Mouse (Mus musculus) hindbrain, embryonic 15.5 days (tissue): ENCODE results near the gene Arid3b. TPM values are rescaled to one million over a fixed set of nuclear protein-coding genes. Genes with fewer than 3 reads are reported as not detected.
A peak's percentile ranks its signal among the peaks of the same experiment; 100 is the strongest.
"Not testable (repeated sequence)": the region's sequence is repeated elsewhere in the genome, so short reads cannot be mapped to it uniquely, and the experiment has no call there.

Experiments used
- ATAC-seq: fragments of 200-750 bp; cut with Nextera tagmentation; 2 replicates; pipeline ENCODE4 v1.8.0; 2017; ENCODE audit warnings: low read depth, moderate number of reproducible peaks, moderate TSS enrichment; ENCODE audit not compliant: low FRiP score
- H3K27ac ChIP-seq: fragments of 300-500 bp; sonication (generic); replicated peaks from 2 replicates; pipeline ENCODE4 v1.5.1; 2015; ENCODE audit warnings: mild to moderate bottlenecking, inconsistent platforms
- H3K27me3 ChIP-seq: fragments of 300-500 bp; sonication (generic); 2 replicates; pipeline ENCODE4 v1.6.1; 2015; ENCODE audit warnings: control low read depth, inconsistent platforms
- H3K36me3 ChIP-seq: fragments of 300-500 bp; sonication (generic); 2 replicates; pipeline ENCODE4 v1.6.1; 2015; ENCODE audit warnings: control low read depth, inconsistent platforms
- H3K4me1 ChIP-seq: fragments of 300-500 bp; sonication (generic); replicated peaks from 2 replicates; pipeline ENCODE4 v1.6.1; 2015; ENCODE audit warnings: control low read depth, inconsistent platforms
- H3K4me2 ChIP-seq: fragments of 300-500 bp; sonication (generic); 2 replicates; pipeline ENCODE4 v1.6.1; 2015; ENCODE audit warnings: moderate library complexity, mild to moderate bottlenecking, inconsistent platforms
- H3K4me3 ChIP-seq: fragments of 300-500 bp; sonication (generic); 2 replicates; pipeline ENCODE4 v1.5.1; 2015; ENCODE audit warnings: mild to moderate bottlenecking, inconsistent platforms
- H3K9ac ChIP-seq: fragments of 300-500 bp; sonication (generic); 2 replicates; pipeline ENCODE4 v1.6.1; 2015; ENCODE audit warnings: inconsistent platforms
- H3K9me3 ChIP-seq: fragments of 300-500 bp; sonication (generic); 2 replicates; pipeline ENCODE4 v1.6.1; 2016; ENCODE audit warnings: control low read depth, inconsistent platforms
- WGBS: fragments of 180-500 bp; shearing (Covaris S2); methylation state at CpG from one replicate; pipeline ENCODE4 v1.1.7; 2015; 5-methylcytosine and 5-hydroxymethylcytosine counted together
- polyA plus RNA-seq: library from polyadenylated mRNA; unstranded; fragments of >200 nt; fragmentation: Nextera tagmentation; extraction: Ambion mirVana; gene quantifications from 2 replicates; pipeline ENCODE4 v1.2.1, GENCODE M21; 2015

Arid3b gene
- polyA plus RNA-seq = 7.7 and 8.5 TPM in 2 replicates

DNA sequence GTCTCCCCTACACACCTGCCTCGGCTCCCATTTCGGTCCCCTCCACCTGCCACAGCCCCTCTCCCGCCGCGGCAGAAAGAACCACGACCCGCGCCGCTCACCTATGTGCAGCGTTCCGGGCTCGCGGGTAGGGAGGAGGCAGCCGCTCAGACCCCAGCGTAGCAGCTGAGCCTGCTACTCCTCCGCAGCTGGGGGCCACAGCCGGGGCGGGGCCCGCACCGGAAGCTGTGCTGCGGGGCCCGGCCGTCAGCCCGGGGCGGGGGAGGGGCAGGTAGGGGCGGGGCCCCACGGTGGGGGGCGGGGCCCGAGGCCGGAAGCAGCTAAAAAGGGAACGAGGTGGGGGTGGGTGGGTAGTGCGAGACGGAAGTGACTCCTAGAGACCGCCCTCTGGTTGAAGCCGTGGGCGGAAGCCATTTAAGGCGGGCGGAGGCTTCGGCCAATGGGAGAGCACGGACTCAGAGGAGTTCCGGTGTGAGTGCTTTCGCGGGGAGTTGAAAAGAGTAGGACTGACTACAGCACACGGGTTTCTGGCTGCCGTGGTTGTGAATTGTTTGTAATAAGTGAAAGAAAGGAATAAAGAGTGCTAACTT lies at the start of gene Arid3b:
Gene Arid3b, minus strand, starts transcription at position 213 of the 590 bp plus-strand sequence.
- WGBS = under 1% methylated on average over 38 of the region's 45 CpGs
- H3K4me1 ChIP-seq = peaks cover 37% of the 10 kb centered on the region
- ATAC-seq = peak; percentile 99

DNA sequence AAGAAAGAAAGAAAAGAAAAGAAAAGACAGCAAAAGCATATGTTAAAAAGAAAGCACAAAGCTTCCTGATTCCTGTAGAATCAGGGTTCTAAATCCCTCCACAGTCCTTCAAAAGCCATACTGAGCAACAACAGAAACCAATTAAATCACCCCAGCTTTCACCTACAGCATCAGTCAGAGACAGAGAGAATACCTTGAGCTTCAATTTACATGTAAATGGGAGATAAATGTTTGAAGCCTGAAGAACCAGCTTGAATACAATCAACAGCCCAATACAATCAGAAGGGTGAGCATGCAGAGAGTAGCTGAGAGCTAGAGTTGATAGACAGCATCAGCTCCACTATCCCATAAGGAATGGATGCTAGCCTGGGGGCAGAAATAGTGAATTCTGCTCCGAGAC lies 46.8 kb upstream of the Arid3b start:
- no peak for ATAC-seq
- Histone ChIP-seq H3K9me3 (no peaks in the 10 kb centered on the region), H3K4me2 (no peak overlapping the region), H3K27ac (no peak overlapping the region), H3K4me3 (no peak overlapping the region), H3K27me3 (no peaks in the 10 kb centered on the region), H3K9ac (no peak overlapping the region), H3K36me3 (no peaks in the 10 kb centered on the region), H3K4me1 (no peaks in the 10 kb centered on the region)
- 63% methylated on average over 1 of the region's 1 CpGs for WGBS

More for the DNA sequence above, at the start of gene Arid3b:
- Histone ChIP-seq H3K4me2 (peak within 1 kb of the TSS; percentile 80), H3K36me3 (no peaks in the 10 kb centered on the region), H3K4me3 (peak within 1 kb of the TSS; percentile 98), H3K27me3 (no peaks in the 10 kb centered on the region), H3K9me3 (no peaks in the 10 kb centered on the region), H3K27ac (peak within 1 kb of the TSS; percentile 86), H3K9ac (peak within 1 kb of the TSS; percentile 89)

DNA sequence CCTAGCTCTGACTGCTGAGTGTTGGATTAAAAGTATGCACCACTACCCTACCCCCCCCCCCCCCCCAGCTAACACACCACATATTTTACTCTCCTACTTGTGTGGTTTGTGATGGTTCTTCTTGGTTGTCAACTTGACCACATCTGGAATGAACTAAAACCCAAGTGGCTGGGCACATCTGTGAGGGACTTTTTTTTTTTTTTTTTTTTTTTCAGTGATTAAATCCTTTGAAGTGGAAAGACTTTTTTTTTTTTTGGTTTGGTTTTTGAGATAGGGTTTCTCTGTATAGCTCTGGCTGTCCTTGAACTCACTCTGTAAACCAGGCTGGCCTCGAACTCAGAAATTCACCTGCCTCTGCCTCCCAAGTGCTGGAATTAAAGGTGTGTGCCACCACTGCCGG lies 45.2 kb upstream of the Arid3b start:
- WGBS = 96% methylated on average over 2 of the region's 2 CpGs
- not testable (repeated sequence) for H3K9ac ChIP-seq

DNA sequence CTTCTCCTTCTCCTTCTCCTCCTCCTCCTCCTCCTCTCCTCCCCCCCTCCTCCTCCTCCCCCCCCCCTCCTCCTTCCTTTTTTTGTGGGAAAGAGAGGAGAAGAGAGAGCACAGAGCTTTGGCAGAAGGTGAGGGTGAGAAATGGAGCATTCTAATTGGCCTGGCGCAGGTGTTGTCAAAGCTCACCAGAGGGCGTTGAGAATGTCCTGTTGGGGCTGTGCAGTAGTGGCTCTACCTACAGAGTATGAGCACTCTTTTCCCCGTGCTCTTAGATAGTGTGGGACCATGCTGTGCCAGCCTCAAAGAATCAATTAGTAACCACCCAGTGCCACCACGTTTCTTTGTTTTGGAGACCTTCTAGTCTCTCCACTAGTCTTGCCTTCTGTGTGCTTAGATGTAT lies 43.7 kb upstream of the Arid3b start:
- 25% methylated on average over 4 of the region's 4 CpGs for WGBS
- H3K4me3 ChIP-seq = no peak overlapping the region
- no peak overlapping the region for H3K27ac ChIP-seq
- no peaks in the 10 kb centered on the region for H3K36me3 ChIP-seq
- H3K27me3 ChIP-seq = no peaks in the 10 kb centered on the region
- ATAC-seq = no peak
- no peaks in the 10 kb centered on the region for H3K4me1 ChIP-seq
- H3K9ac ChIP-seq = no peak overlapping the region
- H3K9me3 ChIP-seq = no peaks in the 10 kb centered on the region
- H3K4me2 ChIP-seq = no peak overlapping the region

More for the DNA sequence above, 45.2 kb upstream of the Arid3b start:
- H3K4me3 ChIP-seq, H3K9me3 ChIP-seq, H3K36me3 ChIP-seq, H3K4me1 ChIP-seq, ATAC-seq, H3K4me2 ChIP-seq, H3K27me3 ChIP-seq, H3K27ac ChIP-seq: not testable (repeated sequence)

DNA sequence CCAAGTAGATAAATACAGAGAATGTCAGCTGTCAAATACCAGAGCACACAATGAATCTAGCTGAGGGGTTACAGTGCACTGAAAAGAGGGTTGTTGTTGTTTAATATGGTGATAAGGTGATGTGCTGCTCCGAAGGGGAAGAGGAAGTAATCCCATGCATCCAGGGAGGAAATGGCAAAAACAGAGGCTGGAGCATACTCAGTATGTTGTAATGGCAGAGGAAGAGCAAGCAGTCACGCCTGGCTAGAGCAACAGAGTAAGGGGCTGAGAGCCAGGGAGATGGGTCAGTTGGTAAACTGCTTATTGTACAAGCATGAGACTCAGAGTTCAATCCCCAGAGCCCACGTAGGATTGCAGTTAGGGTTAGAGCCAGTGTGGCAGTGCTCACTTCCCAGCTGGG lies 42.6 kb upstream of the Arid3b start:
- 63% methylated on average over 3 of the region's 3 CpGs for WGBS
- Histone ChIP-seq H3K4me2 (no peak overlapping the region), H3K27ac (no peak overlapping the region), H3K4me3 (no peak overlapping the region), H3K9ac (no peak overlapping the region), H3K36me3 (no peaks in the 10 kb centered on the region), H3K4me1 (no peaks in the 10 kb centered on the region), H3K9me3 (no peaks in the 10 kb centered on the region), H3K27me3 (no peaks in the 10 kb centered on the region)
- no peak for ATAC-seq

DNA sequence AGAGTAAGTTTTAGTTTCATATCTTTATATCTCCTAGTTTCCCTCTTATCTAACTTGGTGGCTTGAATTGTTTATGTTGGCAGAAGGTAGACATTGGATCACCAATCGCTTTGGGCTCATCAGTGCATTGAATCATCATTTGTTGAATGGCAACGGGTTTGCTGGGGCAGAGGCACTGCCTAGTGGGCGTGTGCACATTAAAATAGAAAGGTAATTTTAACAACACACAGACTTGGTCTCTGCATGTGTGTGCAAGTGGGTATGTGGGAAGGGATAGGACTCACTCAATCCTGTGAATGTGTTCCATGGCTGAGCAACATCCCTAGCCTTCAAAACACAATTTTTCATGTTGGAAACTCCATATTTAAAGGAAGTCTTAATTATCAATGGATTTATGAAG lies 38.4 kb upstream of the Arid3b start:
- Histone ChIP-seq H3K9ac (no peak overlapping the region), H3K4me3 (no peak overlapping the region), H3K4me1 (no peaks in the 10 kb centered on the region), H3K27me3 (no peaks in the 10 kb centered on the region), H3K36me3 (no peaks in the 10 kb centered on the region), H3K9me3 (no peaks in the 10 kb centered on the region), H3K4me2 (no peak overlapping the region), H3K27ac (no peak overlapping the region)
- no peak for ATAC-seq
- WGBS = 77% methylated on average over 3 of the region's 3 CpGs

DNA sequence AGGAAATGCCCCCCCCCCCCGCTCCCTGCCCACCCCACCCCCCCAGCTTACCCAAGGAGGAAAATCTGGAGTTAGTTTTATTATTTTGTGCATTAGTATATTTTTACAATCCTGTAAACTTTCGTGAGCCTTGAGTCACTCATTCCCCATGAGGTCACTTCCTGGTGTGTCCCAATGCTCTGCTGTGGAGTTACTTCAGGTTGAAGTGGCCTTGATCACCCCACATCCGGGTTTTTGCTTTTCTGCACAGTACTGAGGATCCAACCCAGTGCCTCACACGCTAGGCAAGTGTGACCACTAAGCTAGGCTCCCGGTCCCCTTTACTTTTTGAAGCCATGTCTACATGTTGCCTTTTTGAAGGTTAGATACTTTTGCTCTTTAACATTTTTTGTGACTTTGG lies 37.5 kb upstream of the Arid3b start:
- no peak for ATAC-seq
- Histone ChIP-seq H3K27ac (no peak overlapping the region), H3K4me3 (no peak overlapping the region), H3K4me2 (no peak overlapping the region), H3K9ac (no peak overlapping the region), H3K9me3 (no peaks in the 10 kb centered on the region), H3K27me3 (no peaks in the 10 kb centered on the region), H3K36me3 (no peaks in the 10 kb centered on the region), H3K4me1 (no peaks in the 10 kb centered on the region)
- 84% methylated on average over 5 of the region's 5 CpGs for WGBS

DNA sequence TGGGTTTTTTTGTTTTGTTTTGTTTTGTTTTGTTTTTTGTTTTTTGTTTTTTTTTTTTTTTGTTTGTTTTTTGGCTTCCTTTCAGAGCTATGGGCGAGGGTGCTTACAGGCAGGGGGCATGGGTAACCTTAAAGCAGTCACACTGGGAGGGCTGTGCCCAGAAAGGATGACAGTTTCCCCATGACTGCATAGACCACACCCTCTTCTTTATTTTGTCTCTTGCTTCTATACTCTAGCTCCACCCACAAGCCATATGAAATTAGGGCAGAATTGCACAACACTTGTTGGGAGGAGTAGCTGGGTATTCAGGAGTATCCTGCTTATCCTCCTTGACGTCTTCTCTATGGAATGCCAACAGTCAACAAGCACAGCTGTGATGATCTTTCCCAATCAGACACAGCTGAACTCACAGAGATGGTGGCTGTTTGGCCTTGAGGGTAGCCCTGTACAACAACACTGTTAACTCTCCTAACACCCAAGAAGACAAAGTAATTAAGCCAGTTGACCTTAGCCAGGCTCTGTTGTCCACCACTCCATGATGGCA lies 33.8 kb upstream of the Arid3b start:
- no peak for ATAC-seq
- no peaks in the 10 kb centered on the region for H3K36me3 ChIP-seq
- no peak overlapping the region for H3K27ac ChIP-seq
- WGBS = 52% methylated on average over 2 of the region's 2 CpGs
- no peaks in the 10 kb centered on the region for H3K27me3 ChIP-seq
- H3K4me1 ChIP-seq = no peaks in the 10 kb centered on the region
- no peak overlapping the region for H3K9ac ChIP-seq
- H3K4me3 ChIP-seq = no peak overlapping the region
- H3K9me3 ChIP-seq = no peaks in the 10 kb centered on the region
- no peak overlapping the region for H3K4me2 ChIP-seq

DNA sequence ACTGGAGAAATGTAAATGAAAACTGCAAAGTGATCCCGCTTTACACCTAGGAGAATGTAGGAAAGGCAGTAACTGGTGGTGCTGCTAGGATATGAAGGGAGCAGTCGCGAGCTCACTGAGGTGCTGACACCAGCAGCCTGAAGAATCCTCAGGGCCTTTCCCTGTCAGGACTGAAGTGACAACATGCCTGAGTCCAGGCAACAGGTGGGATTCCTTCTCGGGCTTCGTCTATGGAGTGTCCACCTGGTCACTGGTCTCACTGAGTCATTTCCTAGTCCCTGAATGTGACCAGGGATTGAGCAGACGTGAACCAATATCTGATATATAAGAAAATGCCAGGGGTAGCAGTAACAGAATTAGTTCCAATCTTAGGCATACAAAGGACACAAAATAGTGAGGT lies 32.2 kb upstream of the Arid3b start:
- no peak overlapping the region for H3K9ac ChIP-seq
- H3K4me2 ChIP-seq = no peak overlapping the region
- ATAC-seq = no peak
- H3K36me3 ChIP-seq = no peaks in the 10 kb centered on the region
- no peak overlapping the region for H3K4me3 ChIP-seq
- no peaks in the 10 kb centered on the region for H3K9me3 ChIP-seq
- 88% methylated on average over 6 of the region's 6 CpGs for WGBS
- no peaks in the 10 kb centered on the region for H3K4me1 ChIP-seq
- no peak overlapping the region for H3K27ac ChIP-seq
- H3K27me3 ChIP-seq = no peaks in the 10 kb centered on the region

DNA sequence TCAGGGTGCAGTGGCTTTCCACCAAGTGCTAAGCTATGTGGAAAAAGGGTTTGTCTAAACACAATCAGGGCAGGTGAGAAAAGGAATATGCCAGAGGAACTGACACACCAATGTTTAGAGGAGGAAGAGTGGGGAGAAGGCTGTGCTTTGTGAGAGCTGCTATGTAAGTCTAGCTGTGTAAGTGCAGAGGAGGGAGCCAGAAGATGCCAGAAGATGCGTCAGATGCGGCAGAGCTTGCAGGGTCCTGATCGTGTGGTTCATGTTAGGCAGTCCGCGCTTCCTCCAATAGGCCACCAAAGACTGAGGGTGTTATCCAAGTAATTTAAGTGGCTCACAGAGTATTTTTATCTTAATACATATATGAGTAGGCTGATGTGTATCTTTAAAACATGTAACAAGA lies 31.3 kb upstream of the Arid3b start:
- Histone ChIP-seq H3K4me2 (no peak overlapping the region), H3K4me1 (no peaks in the 10 kb centered on the region), H3K4me3 (no peak overlapping the region), H3K27me3 (no peaks in the 10 kb centered on the region), H3K27ac (no peak overlapping the region), H3K36me3 (no peaks in the 10 kb centered on the region), H3K9me3 (no peaks in the 10 kb centered on the region), H3K9ac (no peak overlapping the region)
- ATAC-seq = no peak
- WGBS = 83% methylated on average over 5 of the region's 5 CpGs

DNA sequence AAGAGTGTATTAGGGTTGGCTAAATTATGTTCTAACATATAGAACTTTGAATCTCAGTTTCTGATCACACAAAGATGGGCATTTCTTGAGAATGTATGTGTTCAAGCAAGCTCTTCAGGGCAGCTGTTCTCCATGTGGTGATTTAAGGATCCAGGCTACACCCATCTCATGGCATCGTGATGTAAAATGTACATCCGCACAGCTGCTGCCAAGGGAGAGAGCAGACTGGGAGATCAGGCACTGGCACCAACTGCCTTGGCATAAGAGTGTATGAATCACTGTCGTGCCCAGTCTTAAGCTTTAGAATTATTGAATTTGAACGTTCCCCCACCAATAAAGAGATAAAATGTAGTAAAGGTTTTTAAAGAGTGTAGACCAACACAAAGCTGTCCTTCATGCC lies 30.6 kb upstream of the Arid3b start:
- Histone ChIP-seq H3K9me3 (no peaks in the 10 kb centered on the region), H3K4me3 (no peak overlapping the region), H3K9ac (no peak overlapping the region), H3K27ac (no peak overlapping the region), H3K36me3 (no peaks in the 10 kb centered on the region), H3K27me3 (no peaks in the 10 kb centered on the region), H3K4me1 (0 out of 2 replicates have a peak, but pooled peaks cover 4% of the 10 kb centered on the region), H3K4me2 (no peak overlapping the region)
- no peak for ATAC-seq
- 86% methylated on average over 4 of the region's 4 CpGs for WGBS

DNA sequence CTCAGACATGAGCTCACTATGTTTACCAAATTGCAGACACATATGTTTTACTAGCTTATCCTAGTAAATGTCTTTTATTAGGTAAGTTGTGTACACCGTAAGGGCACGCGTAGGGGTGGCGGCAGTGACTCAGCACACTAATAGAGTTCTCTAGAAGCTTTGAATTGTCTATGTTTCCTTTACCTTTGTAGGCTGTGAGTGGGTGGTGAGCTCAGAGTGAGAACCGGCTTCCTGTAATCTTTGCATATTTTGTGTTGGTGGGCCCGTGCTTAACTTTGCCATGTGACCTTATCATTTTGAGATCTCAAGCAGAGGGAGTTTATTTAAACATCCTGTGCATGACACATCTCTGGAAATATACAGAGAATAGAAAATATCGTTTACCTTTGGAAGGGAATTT lies 29.9 kb upstream of the Arid3b start:
- H3K4me2 ChIP-seq = no peak overlapping the region
- 86% methylated on average over 7 of the region's 7 CpGs for WGBS

DNA sequence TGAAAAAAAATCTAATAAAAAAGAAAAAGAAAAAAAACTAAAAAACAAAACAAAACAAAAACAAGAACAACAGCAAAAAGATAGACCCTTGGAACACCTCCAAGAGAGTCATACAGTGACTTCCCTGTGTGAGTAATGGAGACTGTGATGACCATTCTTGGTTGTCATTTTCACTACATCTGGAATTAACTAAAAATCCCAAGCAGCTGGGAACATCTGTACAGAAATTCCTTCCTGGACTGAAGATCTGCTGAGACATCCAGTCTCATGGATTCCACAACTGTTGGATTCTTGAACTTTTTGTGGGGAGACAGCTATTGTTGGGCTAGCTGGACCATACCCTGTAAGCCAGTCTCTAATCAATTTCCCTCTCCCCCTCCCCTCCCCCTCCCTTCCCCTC lies 27.7 kb upstream of the Arid3b start:
- no peaks in the 10 kb centered on the region for H3K9me3 ChIP-seq
- H3K36me3 ChIP-seq = no peaks in the 10 kb centered on the region
- no peak overlapping the region for H3K4me3 ChIP-seq
- H3K27ac ChIP-seq = no peak overlapping the region
- no peak overlapping the region for H3K9ac ChIP-seq
- ATAC-seq = no peak
- peaks cover 9% of the 10 kb centered on the region; the same call in 1 of the 2 replicates for H3K4me1 ChIP-seq
- no peaks in the 10 kb centered on the region for H3K27me3 ChIP-seq
- H3K4me2 ChIP-seq = no peak overlapping the region

More for the DNA sequence above, 29.9 kb upstream of the Arid3b start:
- H3K36me3 ChIP-seq = no peaks in the 10 kb centered on the region
- H3K27me3 ChIP-seq = no peaks in the 10 kb centered on the region
- H3K27ac ChIP-seq = no peak overlapping the region
- no peak overlapping the region for H3K4me3 ChIP-seq
- ATAC-seq = no peak
- no peaks in the 10 kb centered on the region for H3K9me3 ChIP-seq
- H3K4me1 ChIP-seq = peaks cover 7% of the 10 kb centered on the region; the same call in 1 of the 2 replicates
- no peak overlapping the region for H3K9ac ChIP-seq
